Comparison of ENCODE assay signal across 19 mouse cellular contexts in the genomic region with DNA sequence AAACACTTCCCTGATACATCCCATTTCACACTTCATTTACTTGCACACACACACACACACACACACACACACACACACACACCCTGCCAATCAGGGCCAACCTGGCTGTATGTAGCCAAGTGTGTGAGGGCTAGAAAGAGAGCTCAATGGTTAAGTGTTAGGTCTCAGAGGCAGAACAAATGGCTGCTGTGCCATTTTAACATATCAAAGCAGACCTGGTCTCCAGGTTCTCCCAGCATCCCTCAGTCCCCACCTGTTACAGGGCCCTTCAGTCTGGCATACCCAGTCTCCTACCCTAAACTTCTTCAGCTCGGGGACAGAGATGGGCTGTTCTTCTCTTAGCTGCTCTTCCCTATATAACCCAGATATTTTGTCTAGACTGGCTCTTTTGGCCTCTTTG.
"Had no signal": no experiment of that assay in that cellular context is flagged by ENCODE, and none has a peak within 500 bp of the region (broad histone marks: within the 10 kb centered on the region; RNA-seq: fewer than 3 reads in every experiment).

No protein-coding gene starts in this region.

- H3K4me1 ChIP-seq: midbrain, embryonic 12.5 days; neural tube, embryonic 13.5 days; neural tube, embryonic 15.5 days had no signal

- H3K27ac ChIP-seq: midbrain, embryonic 10.5 days; midbrain, embryonic 12.5 days; neural tube, embryonic 13.5 days; neural tube, embryonic 15.5 days had no signal

- H3K36me3 ChIP-seq: midbrain, embryonic 10.5 days; midbrain, embryonic 12.5 days; neural tube, embryonic 13.5 days; neural tube, embryonic 15.5 days had no signal

- H3K9ac ChIP-seq: lung, embryonic 14.5 days; midbrain, embryonic 12.5 days; neural tube, embryonic 13.5 days; neural tube, embryonic 15.5 days had no signal

- H3K27me3 ChIP-seq: neural tube, embryonic 13.5 days; neural tube, embryonic 15.5 days had no signal

- H3K4me3 ChIP-seq: midbrain, embryonic 10.5 days; midbrain, embryonic 12.5 days; myocyte; neural tube, embryonic 13.5 days; neural tube, embryonic 15.5 days had no signal

- DNase-seq: lung, adult 18-20 months; lung, embryonic 14.5 days; lung, postnatal 10 days; lung, postnatal 4 days; midbrain, embryonic 14.5 days; retina, postnatal 1 day; right cerebral cortex, adult 18-20 months; right cerebral cortex, postnatal 25 days; right cerebral cortex, postnatal 4 days; spleen, adult 18-20 months; thymus, adult 18-20 months; thymus, postnatal 14 days; thymus, postnatal 36 days had no signal

- ATAC-seq: midbrain, embryonic 16.5 days had no signal

- H3K9me3 ChIP-seq: midbrain, embryonic 10.5 days; midbrain, embryonic 12.5 days; neural tube, embryonic 13.5 days; neural tube, embryonic 15.5 days had no signal

- H3K4me2 ChIP-seq: lung, embryonic 14.5 days; midbrain, embryonic 12.5 days; neural tube, embryonic 13.5 days; neural tube, embryonic 15.5 days had no signal
